Mouse (Mus musculus) midbrain, embryonic 13.5 days (tissue): ENCODE data around the gene 4930519P11Rik. TPM values are rescaled to one million over a fixed set of nuclear protein-coding genes. Genes with fewer than 3 reads are reported as not detected.

Experiments
- ATAC-seq: fragments of 200-750 bp; cut with Nextera tagmentation; 2 replicates; pipeline ENCODE4 v1.8.0; 2017; ENCODE audit warnings: mild to moderate bottlenecking, moderate TSS enrichment, moderate library complexity
- H3K27ac ChIP-seq: fragments of 300-500 bp; sonication (generic); 2 replicates; pipeline ENCODE4 v1.5.1; 2015; ENCODE audit warnings: inconsistent platforms, mild to moderate bottlenecking, moderate library complexity
- H3K27me3 ChIP-seq: fragments of 300-500 bp; sonication (generic); 2 replicates; pipeline ENCODE4 v1.6.1; 2015; ENCODE audit warnings: mild to moderate bottlenecking, inconsistent platforms
- H3K36me3 ChIP-seq: fragments of 300-500 bp; sonication (generic); 2 replicates; pipeline ENCODE4 v1.6.1; 2015; ENCODE audit warnings: mild to moderate bottlenecking, inconsistent platforms
- H3K4me1 ChIP-seq: fragments of 300-500 bp; sonication (generic); replicated peaks from 2 replicates; pipeline ENCODE4 v1.6.1; 2015; ENCODE audit warnings: inconsistent platforms
- H3K4me2 ChIP-seq: fragments of 300-500 bp; sonication (generic); replicated peaks from 2 replicates; pipeline ENCODE4 v1.6.1; 2015; ENCODE audit warnings: moderate library complexity, mild to moderate bottlenecking, inconsistent platforms
- H3K4me3 ChIP-seq: fragments of 300-500 bp; sonication (generic); replicated peaks from 2 replicates; pipeline ENCODE4 v1.5.1; 2015; ENCODE audit warnings: mild to moderate bottlenecking, inconsistent platforms
- H3K9ac ChIP-seq: fragments of 300-500 bp; sonication (generic); replicated peaks from 2 replicates; pipeline ENCODE4 v1.6.1; 2015; ENCODE audit warnings: mild to moderate bottlenecking, inconsistent platforms
- H3K9me3 ChIP-seq: fragments of 300-500 bp; sonication (generic); 2 replicates; pipeline ENCODE4 v1.6.1; 2016; ENCODE audit warnings: mild to moderate bottlenecking, inconsistent platforms
- WGBS: fragments of 180-500 bp; shearing (Covaris S2); methylation state at CpG from one replicate; pipeline ENCODE4 v1.1.7; 2015; 5-methylcytosine and 5-hydroxymethylcytosine counted together
- polyA plus RNA-seq: library from polyadenylated mRNA; unstranded; fragments of >200 nt; fragmentation: Nextera tagmentation; extraction: Ambion mirVana; gene quantifications from 2 replicates; pipeline ENCODE4 v1.2.1, GENCODE M21; 2015

4930519P11Rik gene
- 0.61 and 0.96 TPM in 2 replicates for polyA plus RNA-seq

DNA sequence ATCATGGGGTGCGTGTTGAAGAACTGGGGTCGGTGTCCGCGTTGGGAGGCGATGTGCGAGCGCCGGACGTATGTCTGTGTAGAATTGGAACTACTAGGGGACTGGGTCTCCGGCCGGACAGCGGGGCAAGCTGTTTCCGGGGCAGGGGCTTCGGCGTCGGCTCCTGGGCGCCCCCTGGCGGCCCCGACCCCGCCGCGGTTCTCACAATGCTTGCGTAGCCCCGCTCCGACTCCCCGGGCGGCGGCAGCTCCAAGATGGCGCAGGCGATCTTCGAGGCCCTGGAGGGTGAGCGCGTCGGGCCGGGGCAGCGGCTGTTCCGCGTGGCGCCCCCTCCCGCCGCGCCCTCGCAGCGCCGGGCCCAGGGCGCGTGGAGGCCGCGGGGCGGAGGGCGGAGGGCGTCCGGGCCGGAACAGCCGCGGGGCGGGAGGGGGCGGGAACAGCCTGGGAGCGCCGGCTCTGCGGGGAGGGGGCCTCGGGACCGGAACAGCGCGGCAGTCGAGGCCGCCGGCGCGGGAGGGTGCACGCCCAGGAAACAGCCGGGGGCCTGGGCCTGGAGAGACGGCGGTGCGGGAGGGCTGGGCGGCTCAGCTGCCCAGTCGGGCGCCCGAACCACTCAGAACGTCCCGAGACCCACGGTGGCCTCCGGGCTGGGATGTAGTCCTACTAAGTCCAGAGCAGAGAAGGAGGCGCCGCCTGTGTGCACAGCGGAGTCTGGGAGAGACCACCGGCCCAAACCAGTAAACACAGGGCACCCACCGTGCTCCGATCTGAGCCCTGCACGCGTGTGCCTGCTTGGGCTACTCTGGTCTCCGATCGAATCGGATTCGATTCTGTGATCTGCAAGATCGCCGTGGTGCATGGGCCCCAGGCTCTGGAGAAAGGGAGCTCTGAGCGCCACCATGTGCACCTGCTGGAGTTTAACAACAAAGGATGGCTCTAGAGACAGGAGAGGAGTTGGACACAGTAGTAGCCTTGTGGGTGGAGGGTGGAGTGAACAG is at the start of gene 4930519P11Rik, which contains the start of gene Zfp341:
Gene 4930519P11Rik, minus strand, starts transcription at position 320 of the 998 bp plus-strand sequence.
Gene Zfp341, plus strand, starts transcription at position 180 of the 998 bp plus-strand sequence.
- 2% methylated on average over 82 of the region's 98 CpGs for WGBS
- Histone ChIP-seq H3K36me3 (peaks cover 3% of the 10 kb centered on the region; the same call in 1 of the 2 replicates), H3K4me2 (peak within 1 kb of the TSS; percentile 66), H3K9ac (peak within 1 kb of the TSS; percentile 82), H3K9me3 (no peaks in the 10 kb centered on the region), H3K4me3 (peak within 1 kb of the TSS; percentile 60), H3K27ac (peak within 1 kb of the TSS; percentile 99), H3K4me1 (peaks cover 25% of the 10 kb centered on the region), H3K27me3 (0 out of 2 replicates have a peak, but pooled peaks cover 6% of the 10 kb centered on the region)
- peak; percentile 95 for ATAC-seq

DNA sequence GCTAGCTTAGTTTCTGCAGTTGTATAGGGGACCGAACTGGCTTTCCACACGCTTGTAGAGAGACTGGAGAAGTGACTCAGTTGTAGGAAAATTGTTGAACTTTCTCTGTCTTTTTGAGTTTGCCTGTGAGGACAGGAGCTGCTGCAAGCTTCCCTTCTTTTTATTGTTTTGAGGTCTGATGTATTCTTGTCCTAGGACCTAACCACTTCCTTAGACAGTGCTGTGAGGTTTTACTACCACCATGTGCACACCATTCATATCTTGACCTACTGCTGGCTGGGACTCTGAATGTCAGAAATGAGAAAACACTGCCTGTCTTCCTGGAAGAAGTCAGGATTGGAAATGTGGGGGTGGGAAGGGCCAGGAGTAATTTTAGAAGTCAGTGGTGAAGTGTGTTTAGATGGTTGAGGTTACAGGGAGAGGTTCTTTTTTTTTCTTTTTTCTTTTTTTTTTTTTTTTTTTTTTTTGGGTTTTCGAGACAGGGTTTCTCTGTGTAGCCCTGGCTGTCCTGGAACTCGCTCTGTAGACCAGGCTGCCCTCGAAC is 46.4 kb upstream of the 4930519P11Rik start:
- peaks cover 15% of the 10 kb centered on the region for H3K36me3 ChIP-seq
- peak overlapping the region; percentile 97; the same call in 1 of the 2 replicates for H3K9ac ChIP-seq
- peak overlapping the region; percentile 99 for H3K4me2 ChIP-seq
- no peak for ATAC-seq
- H3K27me3 ChIP-seq, result no peaks in the 10 kb centered on the region
- H3K9me3 ChIP-seq, result no peaks in the 10 kb centered on the region
- peaks cover 30% of the 10 kb centered on the region for H3K4me1 ChIP-seq
- no peak overlapping the region for H3K27ac ChIP-seq
- 0 out of 2 replicates have a peak overlapping the region, but pooled peaks have one; percentile 95 for H3K4me3 ChIP-seq
- WGBS, result 88% methylated on average over 4 of the region's 5 CpGs

- H3K27me3 ChIP-seq, result no peaks in the 10 kb centered on the region
- peak overlapping the region; percentile 99 for H3K4me2 ChIP-seq
- H3K36me3 ChIP-seq, result peaks cover 9% of the 10 kb centered on the region
- no peaks in the 10 kb centered on the region for H3K9me3 ChIP-seq
- H3K4me3 ChIP-seq, result peak overlapping the region; percentile 95; the same call in 1 of the 2 replicates
- H3K4me1 ChIP-seq, result peaks cover 30% of the 10 kb centered on the region
- no peak for ATAC-seq
- peak overlapping the region; percentile 97; the same call in 1 of the 2 replicates for H3K9ac ChIP-seq
- 82% methylated on average over 4 of the region's 4 CpGs for WGBS
- no peak overlapping the region for H3K27ac ChIP-seq
Observed at GRCm38 (mm10) chr2:154659070-154659469, 45.8 kb upstream of the 4930519P11Rik start.

DNA sequence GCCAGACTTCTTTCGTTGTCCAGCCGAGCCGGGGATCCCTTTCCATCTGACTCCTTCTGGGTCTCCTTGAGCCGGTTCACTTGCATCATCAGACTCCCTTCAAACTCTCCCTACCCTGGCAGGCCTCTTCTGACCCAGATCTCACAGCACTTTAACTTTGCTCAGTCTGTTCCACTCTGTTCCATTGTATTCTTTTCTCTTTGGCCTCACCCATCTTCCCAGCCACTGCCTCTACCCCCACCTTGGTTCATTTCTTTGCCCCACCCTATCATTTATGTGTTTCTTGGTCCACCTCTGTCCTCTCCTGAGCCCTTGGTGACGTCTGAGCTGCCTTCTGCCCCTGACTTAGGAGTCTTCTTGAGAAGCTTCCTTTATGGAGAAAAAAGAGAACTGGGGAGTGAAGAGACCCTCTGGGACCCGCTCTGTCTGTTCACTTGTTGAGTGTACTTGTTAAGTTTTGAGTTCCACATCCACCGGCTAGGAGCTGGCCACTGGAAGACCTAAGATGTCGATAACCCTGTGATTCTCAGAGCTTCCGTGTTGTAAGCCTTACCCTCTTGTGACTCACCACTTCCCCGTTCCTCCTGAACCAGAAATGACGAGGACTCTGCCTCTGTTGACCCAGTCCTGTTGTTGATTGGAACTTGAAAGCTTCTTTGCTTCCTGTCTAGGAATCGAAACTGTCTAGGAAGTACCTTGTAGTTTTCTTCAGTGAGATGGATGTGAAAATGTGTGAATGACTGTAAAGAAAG is 44.4 kb upstream of the 4930519P11Rik start:
- H3K36me3 ChIP-seq, result peaks cover 8% of the 10 kb centered on the region
- ATAC-seq, result 0 out of 2 replicates have a peak, but pooled peaks have one; percentile 3
- no peaks in the 10 kb centered on the region for H3K9me3 ChIP-seq
- peak overlapping the region; percentile 95 for H3K4me3 ChIP-seq
- H3K9ac ChIP-seq, result peak overlapping the region; percentile 97
- H3K4me2 ChIP-seq, result peak overlapping the region; percentile 99
- 19% methylated on average over 12 of the region's 12 CpGs for WGBS
- H3K27ac ChIP-seq, result peak overlapping the region; percentile 76; the same call in 1 of the 2 replicates
- no peaks in the 10 kb centered on the region for H3K27me3 ChIP-seq
- peaks cover 30% of the 10 kb centered on the region for H3K4me1 ChIP-seq

GRCm38 (mm10) chr2:154656710-154657485 is 43.7 kb upstream of the 4930519P11Rik start:
- Histone ChIP-seq H3K4me2 (peak overlapping the region; percentile 99), H3K9ac (peak overlapping the region; percentile 97), H3K9me3 (no peaks in the 10 kb centered on the region), H3K4me3 (peak overlapping the region; percentile 95), H3K36me3 (peaks cover 8% of the 10 kb centered on the region), H3K4me1 (peaks cover 30% of the 10 kb centered on the region), H3K27ac (peak overlapping the region; percentile 76), H3K27me3 (no peaks in the 10 kb centered on the region)
- peak; percentile 100 for ATAC-seq
- under 1% methylated on average over 67 of the region's 67 CpGs for WGBS

DNA sequence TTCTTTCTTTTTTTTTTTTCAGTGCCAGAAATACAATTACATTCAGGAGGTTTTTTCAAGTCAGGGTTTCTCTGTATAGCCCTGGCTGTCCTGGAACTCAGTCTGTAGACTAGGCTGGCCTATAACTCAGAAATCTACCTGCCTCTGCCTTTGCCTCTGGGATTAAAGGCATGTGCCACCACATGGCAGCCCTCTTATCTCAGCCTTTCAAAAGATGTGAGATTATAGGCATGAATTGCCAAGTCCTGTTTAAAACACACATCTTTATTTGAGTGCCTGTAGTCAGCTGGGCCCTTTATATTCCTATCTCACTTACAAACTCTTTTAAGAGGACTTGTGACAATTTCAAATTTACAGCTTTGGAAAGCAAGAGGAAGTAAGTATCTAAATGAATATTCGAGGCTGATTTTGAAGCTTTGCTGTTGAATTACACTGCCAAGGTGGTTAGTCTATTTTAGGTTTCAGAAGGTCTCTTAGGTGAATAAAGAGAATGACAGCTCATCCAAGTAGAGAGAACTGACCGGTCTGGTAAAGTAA is 42.7 kb upstream of the 4930519P11Rik start:
- no peak for ATAC-seq
- H3K27ac ChIP-seq, result no peak overlapping the region
- 90% methylated on average over 2 of the region's 2 CpGs for WGBS
- H3K9me3 ChIP-seq, result no peaks in the 10 kb centered on the region
- peaks cover 6% of the 10 kb centered on the region for H3K36me3 ChIP-seq
- peak overlapping the region; percentile 46 for H3K4me2 ChIP-seq
- peaks cover 30% of the 10 kb centered on the region for H3K4me1 ChIP-seq
- H3K27me3 ChIP-seq, result no peaks in the 10 kb centered on the region
- peak overlapping the region; percentile 97; the same call in 1 of the 2 replicates for H3K9ac ChIP-seq
- H3K4me3 ChIP-seq, result peak overlapping the region; percentile 95; the same call in 1 of the 2 replicates

DNA sequence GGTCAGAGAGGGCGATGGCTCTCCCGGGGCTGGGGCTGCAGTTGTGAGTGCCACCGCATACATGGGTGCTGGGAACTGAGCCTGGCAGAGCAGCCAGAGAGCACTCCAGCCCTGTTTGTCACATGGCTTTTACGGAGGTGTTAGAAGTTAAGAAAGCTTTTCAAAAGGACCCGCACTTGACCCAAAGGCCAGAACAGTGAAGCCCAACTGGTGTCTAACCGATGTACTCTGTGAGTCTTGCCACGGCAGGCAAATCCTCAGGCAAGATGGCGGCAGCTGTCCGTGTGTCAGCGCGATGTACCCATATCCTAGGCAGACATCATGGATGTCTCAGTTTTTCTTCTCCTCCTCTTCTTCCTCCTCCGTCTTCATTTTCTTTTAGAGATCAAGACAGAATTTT is 41.7 kb upstream of the 4930519P11Rik start:
- 94% methylated on average over 12 of the region's 12 CpGs for WGBS
- Histone ChIP-seq H3K9ac (no peak overlapping the region), H3K9me3 (no peaks in the 10 kb centered on the region), H3K4me2 (no peak overlapping the region), H3K36me3 (no peaks in the 10 kb centered on the region), H3K4me3 (no peak overlapping the region), H3K27ac (no peak overlapping the region), H3K27me3 (no peaks in the 10 kb centered on the region), H3K4me1 (peaks cover 26% of the 10 kb centered on the region)
- no peak for ATAC-seq

GRCm38 (mm10) chr2:154651363-154651762 is 38.1 kb upstream of the 4930519P11Rik start, which contains the start of gene Chmp4b:
Gene Chmp4b, plus strand, starts transcription at chr2:154651705.
- Histone ChIP-seq H3K4me1 (peaks cover 6% of the 10 kb centered on the region; the same call in 1 of the 2 replicates), H3K9ac (no peak within 1 kb of the TSS), H3K4me3 (no peak within 1 kb of the TSS), H3K36me3 (peaks cover 2% of the 10 kb centered on the region; the same call in 1 of the 2 replicates), H3K27me3 (no peaks in the 10 kb centered on the region), H3K4me2 (no peak within 1 kb of the TSS), H3K9me3 (no peaks in the 10 kb centered on the region), H3K27ac (no peak within 1 kb of the TSS)
- 60% methylated on average over 8 of the region's 8 CpGs for WGBS
- ATAC-seq, result no peak

GRCm38 (mm10) chr2:154650404-154650803 is 37.2 kb upstream of the 4930519P11Rik start:
- Histone ChIP-seq H3K27ac (no peak overlapping the region), H3K27me3 (no peaks in the 10 kb centered on the region)
- 75% methylated on average over 3 of the region's 3 CpGs for WGBS

GRCm38 (mm10) chr2:154648086-154648485 is 34.8 kb upstream of the 4930519P11Rik start:
- Histone ChIP-seq H3K9me3 (no peaks in the 10 kb centered on the region), H3K9ac (no peak overlapping the region), H3K4me1 (0 out of 2 replicates have a peak, but pooled peaks cover 3% of the 10 kb centered on the region), H3K27me3 (no peaks in the 10 kb centered on the region), H3K27ac (no peak overlapping the region), H3K4me3 (no peak overlapping the region), H3K4me2 (no peak overlapping the region), H3K36me3 (peaks cover 33% of the 10 kb centered on the region)
- WGBS, result 18% methylated on average over 3 of the region's 3 CpGs
- no peak for ATAC-seq

More at GRCm38 (mm10) chr2:154650404-154650803, 37.2 kb upstream of the 4930519P11Rik start:
- ATAC-seq, result no peak
- Histone ChIP-seq H3K4me2 (no peak overlapping the region), H3K9ac (no peak overlapping the region), H3K9me3 (no peaks in the 10 kb centered on the region), H3K4me3 (no peak overlapping the region), H3K36me3 (peaks cover 12% of the 10 kb centered on the region), H3K4me1 (0 out of 2 replicates have a peak, but pooled peaks cover 3% of the 10 kb centered on the region)
